Mouse (Mus musculus): ENCODE data around the gene Strc. TPM values are rescaled to one million over a fixed set of nuclear protein-coding genes. Genes with fewer than 3 reads are reported as not detected.

Strc gene
- polyA plus RNA-seq, 1 experiment from 2014 or later = 0.24 TPM

- 44% methylated on average over 3 of the region's 3 CpGs for WGBS
- peaks cover 38% of the 10 kb centered on the region for H3K36me3 ChIP-seq (ENCODE audit: insufficient read depth)
- H3K4me3 ChIP-seq (ENCODE audit: low read depth, low read length) = peak overlapping the region; percentile 99
- H3K4me1 ChIP-seq (ENCODE audit: insufficient read depth) = peaks cover 4% of the 10 kb centered on the region; the same call in 1 of the 2 replicates
- no peak overlapping the region for H3K27ac ChIP-seq (ENCODE audit: low read depth)
- no peaks in the 10 kb centered on the region for H3K9me3 ChIP-seq (ENCODE audit: low read depth, low read length)
- TF ChIP-seq CTCF (IDR thresholded peaks at IDR 0.05; ENCODE audit: low read depth) = no peak
- DNase-seq (no peak), ATAC-seq (ENCODE audit: insufficient read depth) (no peak)
- H3K9ac ChIP-seq = peak overlapping the region; percentile 100
- H3K4me2 ChIP-seq = peak overlapping the region; percentile 78
- no peaks in the 10 kb centered on the region for H3K27me3 ChIP-seq (ENCODE audit: insufficient read depth, low read length)
Measured at GRCm38 (mm10) chr2:121415103-121415502, 28.1 kb upstream of the Strc start.

- peak; percentile 53 for ATAC-seq (ENCODE audit: insufficient read depth)
- no peak for TF ChIP-seq CTCF (IDR thresholded peaks at IDR 0.05; ENCODE audit: low read depth)
- WGBS = under 1% methylated on average over 32 of the region's 32 CpGs
Measured at GRCm38 (mm10) chr2:121414139-121414685, 27.2 kb upstream of the Strc start.

GRCm38 (mm10) chr2:121413387-121414042 lies 26.5 kb upstream of the Strc start, which contains the start of the genes Pdia3 and Catsper2:
Gene Pdia3 (plus strand): TSS chr2:121413775.
Gene Catsper2 (minus strand): TSS chr2:121413792.
- peak; percentile 99 for ATAC-seq (ENCODE audit: insufficient read depth)
- Histone ChIP-seq H3K4me2 (peak within 1 kb of the TSS; percentile 78), H3K36me3 (ENCODE audit: insufficient read depth) (peaks cover 25% of the 10 kb centered on the region), H3K27ac (ENCODE audit: low read depth) (peak within 1 kb of the TSS; percentile 99), H3K4me1 (ENCODE audit: insufficient read depth) (peaks cover 4% of the 10 kb centered on the region; the same call in 1 of the 2 replicates), H3K9me3 (ENCODE audit: low read depth, low read length) (no peaks in the 10 kb centered on the region), H3K27me3 (ENCODE audit: insufficient read depth, low read length) (no peaks in the 10 kb centered on the region), H3K9ac (peak within 1 kb of the TSS; percentile 100), H3K4me3 (ENCODE audit: low read depth, low read length) (peak within 1 kb of the TSS; percentile 99)
- under 1% methylated on average over 65 of the region's 68 CpGs for WGBS
- peak; percentile 52 for TF ChIP-seq CTCF (IDR thresholded peaks at IDR 0.05; ENCODE audit: low read depth)
- peak; percentile 98 for DNase-seq

More at GRCm38 (mm10) chr2:121414139-121414685, 27.2 kb upstream of the Strc start:
- H3K27ac ChIP-seq (ENCODE audit: low read depth) = peak overlapping the region; percentile 99
- no peaks in the 10 kb centered on the region for H3K9me3 ChIP-seq (ENCODE audit: low read depth, low read length)
- peak overlapping the region; percentile 100 for H3K9ac ChIP-seq
- H3K4me2 ChIP-seq = peak overlapping the region; percentile 78
- no peaks in the 10 kb centered on the region for H3K27me3 ChIP-seq (ENCODE audit: insufficient read depth, low read length)
- H3K4me3 ChIP-seq (ENCODE audit: low read depth, low read length) = peak overlapping the region; percentile 99
- peak; percentile 51 for DNase-seq
- peaks cover 4% of the 10 kb centered on the region; the same call in 1 of the 2 replicates for H3K4me1 ChIP-seq (ENCODE audit: insufficient read depth)
- peaks cover 32% of the 10 kb centered on the region for H3K36me3 ChIP-seq (ENCODE audit: insufficient read depth)

GRCm38 (mm10) chr2:121412843-121413386 lies 25.9 kb upstream of the Strc start:
- Histone ChIP-seq H3K4me2 (peak overlapping the region; percentile 78), H3K4me1 (ENCODE audit: insufficient read depth) (peaks cover 4% of the 10 kb centered on the region; the same call in 1 of the 2 replicates), H3K27me3 (ENCODE audit: insufficient read depth, low read length) (no peaks in the 10 kb centered on the region), H3K4me3 (ENCODE audit: low read depth, low read length) (peak overlapping the region; percentile 99), H3K27ac (ENCODE audit: low read depth) (peak overlapping the region; percentile 99), H3K9me3 (ENCODE audit: low read depth, low read length) (no peaks in the 10 kb centered on the region), H3K36me3 (ENCODE audit: insufficient read depth) (peaks cover 19% of the 10 kb centered on the region), H3K9ac (peak overlapping the region; percentile 100)
- ATAC-seq (ENCODE audit: insufficient read depth) = peak; percentile 7
- peak; percentile 52 for DNase-seq
- TF ChIP-seq CTCF (IDR thresholded peaks at IDR 0.05; ENCODE audit: low read depth) = no peak
- 7% methylated on average over 4 of the region's 4 CpGs for WGBS

GRCm38 (mm10) chr2:121408160-121408559 lies 21.2 kb upstream of the Strc start:
- ATAC-seq (ENCODE audit: insufficient read depth) (no peak), DNase-seq (peak; percentile 45)
- no peak overlapping the region for H3K27ac ChIP-seq (ENCODE audit: low read depth)
- H3K27me3 ChIP-seq (ENCODE audit: insufficient read depth, low read length) = no peaks in the 10 kb centered on the region
- H3K9me3 ChIP-seq (ENCODE audit: low read depth, low read length) = no peaks in the 10 kb centered on the region
- H3K36me3 ChIP-seq (ENCODE audit: insufficient read depth) = no peaks in the 10 kb centered on the region
- peak; percentile 55 for TF ChIP-seq CTCF (IDR thresholded peaks at IDR 0.05; ENCODE audit: low read depth)
- no peak overlapping the region for H3K4me3 ChIP-seq (ENCODE audit: low read depth, low read length)
- no peak overlapping the region for H3K4me2 ChIP-seq
- no peaks in the 10 kb centered on the region for H3K4me1 ChIP-seq (ENCODE audit: insufficient read depth)
- H3K9ac ChIP-seq = no peak overlapping the region
- WGBS = 26% methylated on average over 4 of the region's 4 CpGs

- H3K27ac ChIP-seq (ENCODE audit: low read depth) = no peak overlapping the region
- H3K27me3 ChIP-seq (ENCODE audit: insufficient read depth, low read length) = no peaks in the 10 kb centered on the region
- H3K4me1 ChIP-seq (ENCODE audit: insufficient read depth) = no peaks in the 10 kb centered on the region
- DNase-seq (no peak), ATAC-seq (ENCODE audit: insufficient read depth) (no peak)
- H3K9me3 ChIP-seq (ENCODE audit: low read depth, low read length) = no peaks in the 10 kb centered on the region
- no peaks in the 10 kb centered on the region for H3K36me3 ChIP-seq (ENCODE audit: insufficient read depth)
- no peak overlapping the region for H3K4me2 ChIP-seq
- TF ChIP-seq CTCF (IDR thresholded peaks at IDR 0.05; ENCODE audit: low read depth) = no peak
- H3K4me3 ChIP-seq (ENCODE audit: low read depth, low read length) = no peak overlapping the region
- no peak overlapping the region for H3K9ac ChIP-seq
Measured at GRCm38 (mm10) chr2:121403296-121403695, 16.3 kb upstream of the Strc start.

GRCm38 (mm10) chr2:121396624-121397023 lies 9.7 kb upstream of the Strc start:
- Histone ChIP-seq H3K9ac (no peak overlapping the region), H3K4me1 (ENCODE audit: insufficient read depth) (no peaks in the 10 kb centered on the region), H3K36me3 (ENCODE audit: insufficient read depth) (no peaks in the 10 kb centered on the region), H3K9me3 (ENCODE audit: low read depth, low read length) (no peaks in the 10 kb centered on the region), H3K4me3 (ENCODE audit: low read depth, low read length) (no peak overlapping the region), H3K27ac (ENCODE audit: low read depth) (no peak overlapping the region), H3K4me2 (no peak overlapping the region), H3K27me3 (ENCODE audit: insufficient read depth, low read length) (no peaks in the 10 kb centered on the region)
- ATAC-seq (ENCODE audit: insufficient read depth) (no peak), DNase-seq (peak; percentile 95)
- TF ChIP-seq CTCF (IDR thresholded peaks at IDR 0.05; ENCODE audit: low read depth) = peak; percentile 81
- 15% methylated on average over 8 of the region's 8 CpGs for WGBS

All from lung, embryonic 14.5 days (tissue).